Mouse (Mus musculus): ENCODE measurements around the gene Olfr982.

Gene Olfr982

GRCm38 (mm10) chr9:40073529-40073928 lies at the start of gene Olfr982:
Olfr982 (plus strand) TSS chr9:40073829.
- no peak for DNase-seq

GRCm38 (mm10) chr9:40050138-40050537 lies 23.5 kb upstream of the Olfr982 start:
- DNase-seq, result no peak

- no peak for DNase-seq
Measured at GRCm38 (mm10) chr9:40093495-40093894, 19.9 kb downstream of the Olfr982 start, which contains the start of gene Olfr983. Olfr983 (minus strand) TSS chr9:40093595.

GRCm38 (mm10) chr9:40094769-40095168 lies 21.1 kb downstream of the Olfr982 start:
- DNase-seq, result no peak

- DNase-seq, result no peak
Measured at GRCm38 (mm10) chr9:40114106-40114505, 40.5 kb downstream of the Olfr982 start, which contains the start of gene Olfr984. Olfr984 (minus strand) TSS chr9:40114206.

GRCm38 (mm10) chr9:40116645-40117286 lies 43.1 kb downstream of the Olfr982 start:
- peak; percentile 4 for DNase-seq

GRCm38 (mm10) chr9:40117287-40117659 lies 43.6 kb downstream of the Olfr982 start:
- DNase-seq, result no peak

Measured in kidney, adult 18-20 months (tissue).